Mouse (Mus musculus) thymus, postnatal 36 days (tissue): ENCODE data around the gene Gm20388.

Experiments
- DNase-seq, 2 experiments: peaks; one replicate each; pipeline ENCODE4 v3.0.0; 2022; ENCODE audit warnings: mixed read lengths in 2 of 2

The Gm20388 gene

DNA sequence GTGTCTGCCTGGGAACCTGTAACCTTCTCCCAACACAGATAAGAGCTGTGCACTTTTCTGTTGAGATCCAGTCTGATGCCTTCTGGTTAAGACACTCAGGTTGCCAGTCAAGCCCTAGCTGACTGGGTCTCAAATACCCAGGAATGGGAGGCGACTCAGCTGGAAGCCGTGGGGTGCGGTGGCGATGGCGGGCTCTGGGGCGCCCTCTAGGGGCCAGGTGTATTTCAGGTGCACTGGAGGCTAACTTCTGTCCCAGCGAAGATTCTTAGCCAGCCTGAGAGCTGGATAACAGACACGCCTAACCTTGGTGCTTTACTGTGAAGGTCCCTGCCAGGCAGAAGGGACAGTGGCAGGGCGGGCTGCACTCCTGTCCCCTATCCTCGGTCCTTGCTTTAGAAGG, 976.6 kb downstream of the Gm20388 start:
- DNase-seq: peak; percentile 23 to 28

- DNase-seq: peak; percentile 13 to 17
Observed at GRCm38 (mm10) chr8:120888005-120888404, 977.4 kb downstream of the Gm20388 start.

- DNase-seq: no peak
Observed at GRCm38 (mm10) chr8:120889189-120889588, 978.5 kb downstream of the Gm20388 start.

- peak in 1 of 2 experiments; percentile 21 for DNase-seq
Observed at GRCm38 (mm10) chr8:120890068-120890467, 979.4 kb downstream of the Gm20388 start.

DNA sequence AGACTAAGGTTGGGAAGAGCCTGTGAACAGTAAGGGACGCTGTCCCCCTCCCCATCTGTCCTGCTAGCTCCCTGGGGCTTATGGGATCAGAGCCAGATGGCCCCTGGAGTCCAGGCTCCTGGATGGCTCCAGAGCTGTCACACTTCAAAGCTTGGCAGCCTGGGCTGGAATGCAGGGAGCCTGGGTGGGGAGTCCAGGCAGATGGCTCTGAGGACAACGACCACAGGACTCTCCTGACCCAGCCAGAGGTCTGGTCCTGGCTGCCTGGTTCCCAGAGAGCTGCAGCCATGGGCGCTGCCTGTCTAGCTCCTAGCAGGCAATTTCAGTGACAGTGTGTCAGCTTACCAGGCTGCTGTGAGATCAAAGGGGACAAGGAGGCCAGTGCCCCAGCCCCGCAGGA, 984.4 kb downstream of the Gm20388 start:
- DNase-seq: no peak

DNA sequence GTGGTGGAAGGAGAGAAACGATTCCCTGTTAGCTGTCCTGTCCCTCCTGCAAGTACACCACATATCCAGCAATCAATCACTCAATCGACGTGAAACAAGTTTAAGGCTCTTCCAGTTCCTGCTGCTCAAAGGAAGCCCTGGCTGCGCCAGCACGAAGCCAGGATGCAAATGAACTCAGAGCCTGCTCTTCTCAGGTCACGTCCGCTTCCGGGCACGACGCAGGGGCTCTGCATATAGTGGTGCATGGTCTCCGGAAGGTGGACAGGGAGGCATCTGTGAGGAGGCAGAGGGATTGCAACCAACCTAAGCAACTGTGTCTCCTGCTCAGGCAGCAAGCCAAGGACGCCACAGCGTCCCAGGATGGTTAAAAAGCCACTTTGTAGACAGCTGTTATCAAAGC, 985.0 kb downstream of the Gm20388 start:
- DNase-seq: no peak

- no peak for DNase-seq
Observed at GRCm38 (mm10) chr8:120896203-120896602, 985.6 kb downstream of the Gm20388 start.

- peak; percentile 40 to 50 for DNase-seq
Observed at GRCm38 (mm10) chr8:120898008-120898407, 987.4 kb downstream of the Gm20388 start.

- DNase-seq: no peak
Observed at GRCm38 (mm10) chr8:120898828-120899407, 988.3 kb downstream of the Gm20388 start.

DNA sequence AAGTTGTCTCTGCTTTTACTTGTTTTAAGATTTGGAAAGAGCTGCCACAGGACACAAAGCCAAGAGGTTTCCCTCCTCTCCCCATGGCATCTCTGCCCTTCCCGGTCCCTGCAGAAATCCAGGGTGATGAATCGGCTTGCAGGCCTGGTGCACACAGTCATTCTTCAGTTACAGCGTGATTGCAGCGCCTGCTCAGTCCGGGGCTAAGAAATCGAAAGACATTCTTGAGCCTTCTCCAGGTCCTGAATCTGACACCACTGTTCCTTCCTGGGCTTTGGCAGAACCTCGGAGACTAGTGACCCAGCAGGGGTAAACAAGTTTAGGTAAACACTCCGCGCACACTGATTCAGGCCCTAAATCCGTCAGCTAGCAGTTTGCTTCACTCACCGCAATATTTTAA, 991.7 kb downstream of the Gm20388 start:
- DNase-seq: no peak

DNA sequence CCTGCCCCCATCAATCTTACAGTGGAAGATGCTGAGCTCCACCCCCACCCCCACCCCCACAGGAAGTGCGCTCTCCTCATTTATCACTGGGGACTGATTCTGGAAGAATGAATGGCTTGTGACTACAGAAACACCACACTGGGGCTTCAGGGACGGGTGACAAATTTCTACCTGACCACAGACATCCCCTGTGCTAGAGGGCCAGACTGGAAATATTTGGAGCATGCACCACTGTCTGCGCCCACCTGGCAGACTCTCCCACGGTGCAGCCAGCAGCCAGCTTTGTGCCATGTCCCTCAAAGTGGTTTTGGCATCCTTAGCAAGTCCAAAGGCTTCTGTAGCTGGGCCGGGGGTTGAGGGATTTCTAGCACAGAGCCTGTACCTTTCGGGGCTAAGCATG, 997.0 kb downstream of the Gm20388 start:
- no peak for DNase-seq

- no peak for DNase-seq
Observed at GRCm38 (mm10) chr8:120910936-120911335, 1000.3 kb downstream of the Gm20388 start.

GRCm38 (mm10) chr8:120912463-120912862, 1001.8 kb downstream of the Gm20388 start:
- DNase-seq: no peak

- no peak for DNase-seq
Observed at GRCm38 (mm10) chr8:120916831-120917435, 1006.3 kb downstream of the Gm20388 start.

GRCm38 (mm10) chr8:120920527-120920926, 1009.9 kb downstream of the Gm20388 start:
- DNase-seq: no peak

DNA sequence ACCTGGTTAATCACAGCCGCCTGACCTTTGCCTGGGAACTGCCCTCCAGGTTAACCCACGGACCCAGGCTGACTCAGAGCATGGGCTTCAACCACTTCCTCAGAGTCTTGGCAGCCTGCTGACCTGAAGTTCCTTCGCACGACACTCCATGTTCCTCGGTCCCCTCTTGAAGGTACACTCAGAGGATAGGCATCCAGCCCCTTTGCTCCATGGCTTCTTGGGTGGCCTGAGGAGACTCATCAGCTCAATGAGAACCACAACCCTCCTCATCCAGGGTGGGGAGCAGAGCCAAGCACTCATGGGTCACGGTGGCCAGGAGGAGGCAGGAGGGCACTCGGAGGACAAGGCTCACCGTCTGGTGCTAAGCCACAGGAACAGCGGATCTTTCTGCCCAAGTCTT, 1015.6 kb downstream of the Gm20388 start:
- no peak for DNase-seq

DNA sequence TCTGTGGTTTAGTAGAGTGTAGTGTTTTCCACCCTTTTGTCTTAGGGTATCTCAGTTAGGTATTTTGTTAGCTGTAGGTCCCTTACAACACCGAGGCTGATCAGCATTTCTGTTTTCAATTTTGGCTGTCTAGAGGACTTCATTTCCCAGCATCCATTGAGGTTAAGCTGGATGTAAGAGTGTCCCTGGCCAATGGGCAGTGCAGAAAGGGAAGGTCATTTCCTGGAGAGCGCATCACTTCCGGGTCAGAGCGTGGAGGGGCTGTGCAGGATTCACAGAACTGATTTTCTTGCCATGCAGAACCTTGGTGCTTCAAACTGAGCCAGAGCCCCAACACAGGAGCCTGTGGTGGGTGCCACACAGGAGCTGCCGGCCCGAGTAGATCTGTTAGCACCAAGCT, 1017.4 kb downstream of the Gm20388 start:
- no peak for DNase-seq

GRCm38 (mm10) chr8:120934596-120934995, 1024.0 kb downstream of the Gm20388 start:
- no peak for DNase-seq

- DNase-seq: no peak
Observed at GRCm38 (mm10) chr8:120936685-120937084, 1026.0 kb downstream of the Gm20388 start.

DNA sequence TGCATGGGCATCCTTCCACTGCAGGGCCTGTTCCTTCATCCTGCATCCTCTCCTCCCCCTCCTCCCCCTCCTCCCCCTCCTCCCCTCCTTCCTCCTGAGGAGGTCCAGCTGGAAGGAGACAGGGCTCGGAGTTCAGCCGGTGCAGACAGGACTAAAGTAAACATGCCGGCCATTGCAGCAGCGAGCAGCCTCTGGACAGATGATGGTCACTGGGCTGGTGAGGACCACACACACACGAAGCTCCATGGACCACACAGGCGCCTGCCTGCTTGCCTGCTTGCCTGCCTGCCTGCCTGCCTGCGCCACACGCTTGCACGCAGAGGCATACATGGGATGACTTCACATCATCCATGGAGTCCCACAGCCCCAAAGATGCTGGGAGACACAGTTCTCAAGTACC, 1026.8 kb downstream of the Gm20388 start:
- DNase-seq: no peak

DNA sequence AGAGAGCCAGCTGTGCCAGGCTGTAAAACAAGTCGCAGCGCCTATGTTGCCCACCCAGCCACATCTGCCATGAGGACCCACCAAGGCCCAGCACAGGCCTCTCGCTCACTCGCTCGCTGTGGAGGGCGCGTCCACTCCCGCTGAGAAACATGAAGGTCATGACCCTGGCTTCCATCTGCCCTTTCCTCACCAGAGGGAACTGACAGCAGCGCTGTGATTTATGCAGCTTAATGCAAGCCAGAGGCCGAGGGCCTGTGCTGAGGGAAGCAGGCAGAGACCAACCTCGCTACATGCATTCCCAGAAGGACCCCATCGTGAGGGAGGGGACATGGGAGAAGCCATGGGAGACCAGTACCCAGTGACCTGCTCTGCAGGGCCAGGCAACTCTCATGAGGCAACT, 1029.6 kb downstream of the Gm20388 start:
- no peak for DNase-seq

GRCm38 (mm10) chr8:120947240-120947639, 1036.6 kb downstream of the Gm20388 start:
- no peak for DNase-seq

DNA sequence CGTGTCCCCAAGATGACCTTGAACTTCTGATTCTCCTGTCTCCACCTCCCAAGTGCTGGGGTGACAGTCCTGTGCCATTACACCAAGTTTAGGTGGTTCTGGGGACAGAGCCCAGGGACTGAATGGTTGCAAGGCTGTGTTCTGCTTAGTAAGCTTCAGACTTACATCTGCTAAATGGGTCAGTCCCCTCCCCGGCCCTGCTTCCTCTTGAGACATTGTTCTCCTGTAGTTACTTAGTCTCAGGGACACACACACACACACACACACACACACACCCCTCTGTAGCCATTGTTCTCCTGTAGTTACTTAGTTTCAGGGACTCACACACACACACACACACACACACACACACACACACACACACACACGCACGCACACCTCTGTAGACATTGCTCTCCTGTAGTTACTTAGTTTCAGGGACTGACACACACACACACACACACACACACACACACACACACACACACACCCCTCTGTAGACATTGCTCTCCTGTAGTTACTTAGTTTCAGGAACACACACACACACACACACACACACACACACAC, 1037.5 kb downstream of the Gm20388 start:
- DNase-seq: no peak

GRCm38 (mm10) chr8:120948620-120949491, 1038.2 kb downstream of the Gm20388 start:
- DNase-seq: no peak
